Mouse (Mus musculus) liver, embryonic 14.5 days (tissue): ENCODE measurements around the gene Cntnap2. TPM values are rescaled to one million over a fixed set of nuclear protein-coding genes. Genes with fewer than 3 reads are reported as not detected.

ENCODE experiments used
- ATAC-seq: fragments of 200-750 bp; cut with Nextera tagmentation; 2 replicates; pipeline ENCODE4 v1.8.0; 2017; ENCODE audit warnings: moderate number of reproducible peaks, mild to moderate bottlenecking, moderate library complexity; ENCODE audit not compliant: insufficient read depth
- DNase-seq, 3 experiments: peaks; one replicate each; pipeline ENCODE4 v3.0.0-alpha.2; 2012 to 2013; ENCODE audit warnings: low read depth in 3 of 3, low spot score in 3 of 3
- H3K27ac ChIP-seq: fragments of 300-500 bp; sonication (generic); 2 replicates; pipeline ENCODE4 v1.5.1; 2014; ENCODE audit warnings: moderate library complexity, mild to moderate bottlenecking, control low read depth, inconsistent platforms
- H3K27me3 ChIP-seq: fragments of 300-500 bp; sonication (generic); 2 replicates; pipeline ENCODE4 v1.6.1; 2014; ENCODE audit warnings: mild to moderate bottlenecking, low read length, moderate library complexity; ENCODE audit not compliant: control insufficient read depth, insufficient read depth
- H3K36me3 ChIP-seq: fragments of 300-500 bp; sonication (generic); replicated peaks from 2 replicates; pipeline ENCODE4 v1.6.1; 2014; ENCODE audit warnings: low read depth; ENCODE audit not compliant: control insufficient read depth, insufficient read depth
- H3K4me1 ChIP-seq, 2 experiments: fragments of 200-500 bp in 1 of 2; fragments of 300-500 bp in 1 of 2; sonication (generic) in 1 of 2; replicated peaks; 2 replicates each; pipeline ENCODE4 v1.6.1; 2012 to 2014; ENCODE audit warnings: antibody characterized with exemption in 1 of 2, inconsistent platforms in 1 of 2, low read length in 1 of 2; ENCODE audit not compliant: control insufficient read depth in 2 of 2, insufficient read depth in 2 of 2
- H3K4me2 ChIP-seq: fragments of 300-500 bp; sonication (generic); 2 replicates; pipeline ENCODE4 v1.6.1; 2014; ENCODE audit warnings: low read depth, mild to moderate bottlenecking, control low read depth, moderate library complexity
- H3K4me3 ChIP-seq, 2 experiments: fragments of 200-500 bp in 1 of 2; fragments of 300-500 bp in 1 of 2; sonication (generic) in 1 of 2; 2 replicates each; pipeline ENCODE4 v1.5.1; 2012 to 2014; ENCODE audit warnings: low read depth in 2 of 2, low read length in 2 of 2, mild to moderate bottlenecking in 2 of 2, control low read depth in 1 of 2, inconsistent platforms in 1 of 2, moderate library complexity in 1 of 2; ENCODE audit not compliant: insufficient read depth in 1 of 2
- H3K9ac ChIP-seq: fragments of 300-500 bp; sonication (generic); replicated peaks from 2 replicates; pipeline ENCODE4 v1.6.1; 2014; ENCODE audit warnings: mild to moderate bottlenecking, control low read depth, moderate library complexity
- H3K9me3 ChIP-seq: fragments of 300-500 bp; sonication (generic); 2 replicates; pipeline ENCODE4 v1.6.1; 2016; ENCODE audit warnings: low read length, mixed read lengths; ENCODE audit not compliant: control insufficient read depth
- CTCF ChIP-seq: IDR thresholded peaks from 2 replicates; pipeline ENCODE4 v1.5.1; 2016; ENCODE audit warnings: antibody characterized with exemption, low read depth, control low read depth
- EP300 ChIP-seq: IDR thresholded peaks from 2 replicates; pipeline ENCODE4 v1.6.1; 2016; ENCODE audit warnings: antibody characterized with exemption, low read depth
- WGBS: fragments of 180-500 bp; shearing (Covaris S2); extraction: QIAGEN DNeasy Blood & Tissue Kit; methylation state at CpG from one replicate; pipeline ENCODE4 v1.1.7; 2014; ENCODE audit not compliant: insufficient replicate concordance; 5-methylcytosine and 5-hydroxymethylcytosine counted together
- polyA plus RNA-seq, 2 experiments: library from polyadenylated mRNA; depleted of rRNA in 1 of 2; stranded (reverse) in 1 of 2; unstranded in 1 of 2; fragments of >200 nt; fragmentation: Nextera tagmentation in 1 of 2; extraction: Ambion mirVana in 1 of 2; gene quantifications; 2 replicates each; pipeline versions ENCODE4 v1.2.1 to v1.2.3; 2012 to 2014

The Cntnap2 gene
- polyA plus RNA-seq, 2 experiments: 0.38 to 0.39 TPM

GRCm38 (mm10) chr6:47191277-47191800, 2132.2 kb downstream of the Cntnap2 start:
- peak; percentile 40 to 55 (median 46) for DNase-seq
- H3K9me3 ChIP-seq: no peaks in the 10 kb centered on the region
- peak overlapping the region; percentile 35 to 61 for H3K4me3 ChIP-seq
- no peaks in the 10 kb centered on the region for H3K36me3 ChIP-seq
- no peak overlapping the region for H3K27ac ChIP-seq
- ATAC-seq: 0 out of 2 replicates have a peak, but pooled peaks have one; percentile 1
- H3K4me2 ChIP-seq: peak overlapping the region; percentile 63
- peak overlapping the region; percentile 36; the same call in 1 of the 2 replicates for H3K9ac ChIP-seq
- 10% methylated on average over 7 of the region's 7 CpGs for WGBS
- peak; percentile 75 for TF ChIP-seq CTCF
- TF ChIP-seq EP300: no peak
- peaks cover 4 to 13% of the 10 kb centered on the region in 2 experiments for H3K4me1 ChIP-seq
- no peaks in the 10 kb centered on the region for H3K27me3 ChIP-seq

GRCm38 (mm10) chr6:47191940-47192339, 2132.8 kb downstream of the Cntnap2 start:
- Histone ChIP-seq H3K36me3 (no peaks in the 10 kb centered on the region), H3K27me3 (no peaks in the 10 kb centered on the region), H3K4me3 (peak overlapping the region; percentile 35 to 61), H3K4me2 (peak overlapping the region; percentile 63), H3K9me3 (no peaks in the 10 kb centered on the region), H3K9ac (peak overlapping the region; percentile 36; the same call in 1 of the 2 replicates), H3K27ac (no peak overlapping the region), H3K4me1 (peaks cover 4 to 13% of the 10 kb centered on the region in 2 experiments)
- TF ChIP-seq CTCF: no peak
- TF ChIP-seq EP300: peak; percentile 82
- ATAC-seq: peak; percentile 90
- WGBS: 31% methylated on average over 10 of the region's 10 CpGs
- DNase-seq: peak; percentile 25 to 53 (median 48)

DNA sequence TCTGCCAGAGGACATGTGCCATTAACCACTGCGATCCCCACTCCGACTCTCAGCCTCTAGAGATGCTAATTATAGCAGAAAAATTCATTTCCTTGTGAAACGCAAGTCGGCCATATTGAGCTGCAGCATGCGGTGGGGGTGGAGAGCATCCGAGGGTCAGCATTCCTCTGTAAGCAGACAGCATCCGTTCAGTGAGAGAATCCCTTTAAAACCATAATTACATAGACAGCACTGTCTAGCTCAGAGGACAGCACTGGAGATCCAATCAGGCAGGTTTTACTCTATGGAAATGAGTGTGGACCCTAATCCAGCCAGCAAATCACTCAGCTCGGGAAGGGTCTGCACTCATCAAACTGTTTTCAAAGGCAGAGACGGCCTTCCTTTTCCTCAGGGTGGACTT, 2133.3 kb downstream of the Cntnap2 start:
- no peaks in the 10 kb centered on the region for H3K27me3 ChIP-seq
- ATAC-seq (no peak), DNase-seq (no peak)
- TF ChIP-seq EP300: no peak
- no peak for TF ChIP-seq CTCF
- no peaks in the 10 kb centered on the region for H3K9me3 ChIP-seq
- peaks cover 4 to 13% of the 10 kb centered on the region in 2 experiments for H3K4me1 ChIP-seq
- WGBS: 71% methylated on average over 9 of the region's 9 CpGs
- H3K4me3 ChIP-seq: no peak overlapping the region
- no peak overlapping the region for H3K27ac ChIP-seq
- H3K4me2 ChIP-seq: no peak overlapping the region; the same call in 1 of the 2 replicates
- no peaks in the 10 kb centered on the region for H3K36me3 ChIP-seq
- H3K9ac ChIP-seq: no peak overlapping the region

DNA sequence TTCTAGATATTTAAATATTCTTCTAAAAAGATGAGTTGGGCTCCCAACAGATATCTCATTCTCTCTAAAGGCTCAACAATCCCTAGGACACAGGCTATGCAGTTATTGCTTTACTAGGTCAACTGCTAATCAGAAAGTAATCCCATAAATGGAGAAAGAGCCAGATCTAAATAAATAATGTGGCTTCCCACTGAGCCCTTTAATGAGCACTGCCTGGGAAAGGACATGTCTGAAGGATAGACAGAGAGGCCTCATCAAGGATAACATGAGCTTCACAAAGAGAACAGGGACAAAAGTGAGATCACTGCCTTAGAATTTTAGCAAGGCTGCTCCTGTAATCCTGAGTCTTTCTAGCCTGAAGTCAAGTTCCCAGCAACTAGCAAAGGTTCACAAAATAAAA, 2138.4 kb downstream of the Cntnap2 start:
- Histone ChIP-seq H3K27me3 (no peaks in the 10 kb centered on the region; the same call in 1 of the 2 replicates), H3K27ac (no peak overlapping the region), H3K4me3 (no peak overlapping the region), H3K4me1 (peaks cover 0 to 5% of the 10 kb centered on the region in 2 experiments; a peak in 3 of 4 replicates), H3K4me2 (no peak overlapping the region), H3K9ac (no peak overlapping the region), H3K9me3 (no peaks in the 10 kb centered on the region), H3K36me3 (no peaks in the 10 kb centered on the region)
- DNase-seq (no peak), ATAC-seq (no peak)
- TF ChIP-seq EP300: no peak
- TF ChIP-seq CTCF: no peak

DNA sequence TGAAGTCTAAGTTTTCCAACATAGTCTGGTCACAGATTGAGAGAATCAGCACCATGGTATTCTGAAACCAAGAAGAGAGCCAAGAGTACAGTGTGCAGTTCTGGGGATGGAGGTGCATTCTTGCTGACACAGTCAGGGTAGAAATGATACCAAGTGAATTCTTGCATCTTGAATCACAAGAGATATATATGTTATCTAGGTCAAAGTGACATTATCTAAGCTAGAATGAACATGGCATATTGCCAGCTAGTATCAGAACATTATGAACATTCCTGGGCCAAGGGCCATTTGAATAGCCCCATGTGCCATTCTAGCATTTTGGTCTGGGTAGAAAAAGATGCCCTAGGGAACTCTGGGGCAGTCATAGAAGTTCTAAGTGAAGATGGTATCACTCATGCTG, 2141.5 kb downstream of the Cntnap2 start:
- Histone ChIP-seq H3K4me1 (no peaks in the 10 kb centered on the region; a peak in 1 of 4 replicates), H3K4me2 (no peak overlapping the region), H3K4me3 (no peak overlapping the region), H3K27me3 (no peaks in the 10 kb centered on the region; the same call in 1 of the 2 replicates), H3K9me3 (no peaks in the 10 kb centered on the region), H3K27ac (no peak overlapping the region), H3K36me3 (no peaks in the 10 kb centered on the region), H3K9ac (no peak overlapping the region)
- no peak for ATAC-seq
- DNase-seq: no peak
- TF ChIP-seq EP300: no peak
- no peak for TF ChIP-seq CTCF
